Mouse (Mus musculus): ENCODE measurements around the gene Ripor1.
A peak's percentile ranks its signal among the peaks of the same experiment; 100 is the strongest.

The Ripor1 gene

GRCm38 (mm10) chr8:105606189-105607023 is 1.4 kb downstream of the Ripor1 start:
- DNase-seq (ENCODE audit: low spot score), result peak; percentile 82

- DNase-seq (ENCODE audit: low spot score), result no peak
These were observed 2.0 kb downstream of the Ripor1 start for GRCm38 (mm10) chr8:105607062-105607461.

GRCm38 (mm10) chr8:105607684-105608083 is 2.6 kb downstream of the Ripor1 start:
- peak; percentile 60 for DNase-seq (ENCODE audit: low spot score)

- no peak for DNase-seq (ENCODE audit: low spot score)
These were observed 4.3 kb downstream of the Ripor1 start for GRCm38 (mm10) chr8:105609355-105609754.

DNA sequence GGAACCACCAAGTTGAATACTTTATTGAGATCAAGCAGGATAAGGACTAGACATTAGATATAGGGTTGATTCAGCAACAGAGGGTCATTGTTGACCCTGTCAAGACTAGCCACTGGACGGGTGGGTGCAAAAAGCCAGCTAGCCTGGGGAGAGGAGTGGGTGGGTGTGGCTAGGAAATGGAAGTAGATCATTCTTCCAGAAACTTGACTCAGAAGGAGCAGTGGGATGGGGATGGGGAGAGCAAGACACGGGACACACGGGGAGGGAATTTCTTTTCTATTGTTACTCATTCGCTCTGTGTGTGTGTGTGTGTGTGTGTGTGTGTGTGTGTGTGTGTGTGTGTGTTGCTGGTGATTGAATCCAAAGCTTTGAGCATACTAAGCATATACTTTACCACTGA is 4.7 kb downstream of the Ripor1 start:
- no peak for DNase-seq (ENCODE audit: low spot score)

DNA sequence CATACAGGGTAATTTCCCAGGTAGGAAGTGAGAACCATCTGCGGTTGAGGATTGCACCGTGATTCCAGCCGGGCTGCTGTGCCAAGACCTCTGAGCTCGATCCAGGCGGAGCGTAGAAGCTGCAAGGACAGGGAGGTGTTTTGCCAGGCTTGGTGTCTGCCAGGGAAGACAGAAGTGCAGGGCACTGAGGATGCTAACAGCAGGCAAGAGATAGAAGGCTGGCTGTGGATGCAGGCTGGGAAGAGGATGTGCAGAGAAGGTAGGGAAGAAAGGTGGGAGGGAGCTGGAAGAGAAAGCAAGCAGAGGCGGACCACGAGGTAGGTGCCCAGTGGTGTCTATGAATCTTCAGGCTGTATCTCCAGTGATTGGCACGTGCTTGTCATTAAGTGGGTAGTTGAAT is 6.8 kb downstream of the Ripor1 start:
- DNase-seq (ENCODE audit: low spot score), result no peak

DNA sequence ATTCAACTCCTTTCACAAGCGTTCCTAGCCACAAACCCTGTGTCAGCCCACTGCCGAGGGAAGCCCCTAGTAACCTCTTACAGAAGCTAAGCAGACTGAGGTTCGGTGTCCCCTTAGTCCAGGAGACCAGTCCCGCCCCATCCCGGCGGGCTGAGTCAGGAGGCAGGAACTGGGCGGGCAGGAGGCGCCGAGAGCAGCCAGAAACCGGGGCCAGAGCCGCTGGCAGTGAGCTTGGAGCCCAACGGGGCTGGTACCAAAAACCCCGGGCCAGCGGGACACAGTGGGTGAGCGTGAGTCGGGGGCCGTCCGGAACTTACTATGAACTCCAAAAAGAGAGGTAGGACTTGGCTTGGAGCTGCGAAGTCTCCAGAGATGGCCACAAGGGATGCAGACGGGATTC is 8.0 kb downstream of the Ripor1 start:
- DNase-seq (ENCODE audit: low spot score), result peak; percentile 53

DNA sequence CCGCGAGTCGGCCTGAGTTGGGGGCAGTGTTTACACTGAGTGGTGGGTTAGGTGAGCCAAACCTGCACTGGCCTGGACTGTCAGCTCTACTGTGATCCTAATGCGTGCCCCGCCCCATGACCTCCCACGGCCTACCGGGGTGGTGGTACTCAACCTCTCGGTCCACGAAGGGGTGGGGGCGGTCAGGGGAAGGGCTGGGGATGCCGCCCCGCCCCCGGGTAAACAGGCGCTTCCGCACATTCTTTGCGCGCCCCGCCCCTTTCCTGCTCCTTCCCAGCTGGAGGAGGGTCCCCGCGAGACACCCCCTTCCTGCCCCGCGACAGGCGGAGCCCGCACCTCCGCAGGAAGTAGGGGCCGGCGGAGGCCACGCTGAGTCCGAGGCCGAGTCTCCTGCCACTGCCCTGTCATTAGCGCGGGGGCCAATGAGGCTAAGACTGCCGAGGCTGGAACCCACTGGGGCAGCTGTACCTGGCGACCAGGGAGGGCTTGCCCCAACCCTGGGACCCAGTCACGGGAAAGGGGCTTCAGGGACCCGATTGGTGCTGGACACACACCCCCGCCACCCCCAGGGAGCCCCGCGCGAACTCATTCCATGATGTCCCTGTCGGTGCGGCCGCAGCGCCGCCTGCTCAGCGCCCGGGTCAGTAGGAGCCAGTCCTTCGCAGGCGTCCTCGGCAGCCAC is 8.9 kb downstream of the Ripor1 start:
- DNase-seq (ENCODE audit: low spot score), result peak; percentile 79

- DNase-seq (ENCODE audit: low spot score), result no peak
These were observed 10.9 kb downstream of the Ripor1 start for GRCm38 (mm10) chr8:105615942-105616341.

DNA sequence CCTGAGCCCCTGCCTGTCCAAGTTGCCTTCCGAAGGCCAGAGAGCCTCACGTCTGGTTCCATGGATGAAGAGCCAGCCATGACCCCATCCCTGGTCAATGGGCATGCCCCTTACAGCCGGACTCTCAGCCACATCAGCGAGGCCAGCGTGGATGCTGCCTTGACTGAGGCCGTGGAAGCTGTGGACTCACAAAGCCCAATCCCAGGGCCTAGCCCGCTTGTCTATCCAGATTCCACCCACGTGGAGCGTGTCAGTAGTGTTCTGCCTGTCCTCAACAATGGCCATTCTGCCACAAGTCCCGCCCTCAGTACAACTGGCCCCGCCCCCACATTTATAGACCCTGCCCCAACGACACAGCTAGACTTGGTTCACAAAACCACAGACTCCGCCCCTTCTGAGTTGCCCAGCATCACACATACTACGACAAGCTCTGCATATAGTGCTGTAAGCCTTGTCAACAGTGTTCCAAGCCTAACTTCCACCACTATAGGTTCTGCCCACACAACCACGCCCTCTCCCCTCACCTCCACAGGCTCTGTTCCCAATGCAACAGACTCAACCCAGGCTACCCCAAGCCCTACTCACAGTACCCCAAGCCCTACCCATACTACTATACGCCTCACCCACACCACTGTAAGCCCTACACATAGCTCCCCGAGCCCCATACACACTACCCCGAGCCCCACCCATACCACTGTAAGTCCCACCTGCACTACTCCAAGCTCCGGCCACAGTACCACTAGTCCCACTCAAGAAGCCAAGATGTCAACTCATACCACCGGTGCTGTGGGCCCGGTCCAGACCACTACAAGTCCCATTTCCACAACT is 12.6 kb downstream of the Ripor1 start:
- DNase-seq (ENCODE audit: low spot score), result peak; percentile 57

DNA sequence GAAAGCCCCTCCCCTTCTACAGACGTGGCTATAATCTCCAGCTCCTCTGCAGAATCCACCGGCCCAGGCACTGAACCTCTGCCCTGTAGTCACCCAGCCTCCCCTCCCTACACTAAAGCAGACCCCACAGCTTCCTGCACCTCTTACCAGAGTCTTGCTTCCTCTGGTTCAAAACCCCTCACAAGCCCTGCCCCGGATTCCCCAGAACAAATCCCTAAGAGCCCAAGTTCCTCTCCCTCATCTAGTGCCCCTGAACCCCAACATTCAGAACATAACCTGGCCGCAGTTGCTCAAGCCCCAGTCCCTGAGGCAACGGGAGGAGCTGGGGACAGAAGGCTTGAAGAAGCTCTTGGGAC is 13.2 kb downstream of the Ripor1 start:
- no peak for DNase-seq (ENCODE audit: low spot score)

DNA sequence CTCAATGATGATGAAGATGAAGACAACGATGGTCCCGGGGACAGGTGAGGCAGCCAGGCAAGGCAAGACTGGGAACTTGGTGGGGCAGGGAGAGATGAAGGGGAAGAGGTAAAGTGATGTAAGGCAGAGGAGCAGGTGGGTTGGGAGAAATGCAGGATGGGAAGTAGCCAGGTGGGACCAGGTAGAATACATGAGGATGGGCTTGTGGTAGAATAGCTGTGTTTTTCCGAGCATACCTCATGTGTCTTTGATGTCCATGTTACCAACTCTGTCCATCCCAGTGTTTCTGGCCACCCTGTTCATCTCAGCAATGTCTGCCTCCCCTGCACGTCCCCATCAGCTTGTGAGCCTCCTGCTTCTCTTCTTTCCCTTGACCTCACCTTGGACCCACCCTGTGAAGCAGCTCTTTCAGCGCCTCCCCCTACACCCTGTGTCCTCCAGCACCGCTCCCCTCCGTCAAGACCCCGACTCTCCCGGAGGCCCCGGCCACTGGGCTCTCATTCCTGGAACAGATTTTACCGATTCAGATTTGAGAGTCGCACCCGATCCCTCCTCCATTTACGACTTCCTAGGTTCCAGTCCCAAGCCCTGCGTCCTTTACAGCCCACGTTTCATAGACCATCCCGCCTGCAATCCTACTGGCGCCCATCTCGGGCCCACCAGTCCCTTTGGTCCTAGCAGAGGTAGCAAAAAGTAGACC is 14.0 kb downstream of the Ripor1 start:
- DNase-seq (ENCODE audit: low spot score), result no peak

DNA sequence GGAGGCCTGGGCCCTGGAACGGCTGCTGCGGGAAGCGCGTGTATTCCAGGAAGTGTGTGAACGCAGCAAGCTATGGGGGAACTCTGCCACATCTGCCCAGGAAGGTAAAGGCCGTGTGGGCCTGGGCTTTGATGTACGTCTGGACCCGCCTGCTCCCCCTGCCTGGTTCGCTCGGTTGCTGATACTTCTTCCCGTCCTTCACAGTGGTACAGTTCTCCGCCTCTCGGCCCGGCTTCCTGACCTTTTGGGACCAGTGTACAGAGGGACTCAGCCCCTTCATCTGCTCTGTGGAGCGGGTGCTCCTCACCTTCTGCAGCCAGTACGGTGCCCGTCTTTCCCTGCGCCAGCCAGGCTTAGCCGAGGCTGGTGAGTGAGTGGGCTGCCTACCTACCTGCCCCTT is 15.2 kb downstream of the Ripor1 start:
- DNase-seq (ENCODE audit: low spot score), result no peak

- DNase-seq (ENCODE audit: low spot score), result no peak
These were observed 16.1 kb downstream of the Ripor1 start for GRCm38 (mm10) chr8:105620946-105621720.

GRCm38 (mm10) chr8:105621841-105622240 is 16.8 kb downstream of the Ripor1 start:
- no peak for DNase-seq (ENCODE audit: low spot score)

DNA sequence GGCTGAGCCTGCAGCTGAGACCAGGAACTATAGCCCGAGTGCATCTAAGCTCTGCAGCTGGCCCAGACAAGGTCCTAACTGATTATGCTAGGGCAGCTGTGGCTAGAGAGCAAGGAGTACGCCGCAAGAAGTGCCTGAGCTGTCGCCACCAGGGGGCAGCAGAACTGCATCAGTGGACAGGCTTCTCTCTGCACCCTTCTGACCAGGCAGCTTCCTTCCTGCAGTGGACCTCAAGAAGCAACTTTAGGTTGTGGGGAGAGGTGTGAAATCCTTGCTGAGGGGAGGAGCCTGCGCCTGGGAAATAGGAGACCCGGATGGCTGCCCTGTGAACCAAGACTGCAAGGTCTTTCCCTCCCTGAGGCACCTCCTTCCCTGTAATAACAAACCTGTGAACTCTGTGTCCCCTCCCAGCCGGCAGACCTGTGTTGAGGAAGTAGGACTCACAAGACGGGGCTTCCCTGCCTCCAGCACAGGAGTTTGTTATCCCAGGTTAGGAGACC is 17.4 kb downstream of the Ripor1 start:
- DNase-seq (ENCODE audit: low spot score), result peak; percentile 97

DNA sequence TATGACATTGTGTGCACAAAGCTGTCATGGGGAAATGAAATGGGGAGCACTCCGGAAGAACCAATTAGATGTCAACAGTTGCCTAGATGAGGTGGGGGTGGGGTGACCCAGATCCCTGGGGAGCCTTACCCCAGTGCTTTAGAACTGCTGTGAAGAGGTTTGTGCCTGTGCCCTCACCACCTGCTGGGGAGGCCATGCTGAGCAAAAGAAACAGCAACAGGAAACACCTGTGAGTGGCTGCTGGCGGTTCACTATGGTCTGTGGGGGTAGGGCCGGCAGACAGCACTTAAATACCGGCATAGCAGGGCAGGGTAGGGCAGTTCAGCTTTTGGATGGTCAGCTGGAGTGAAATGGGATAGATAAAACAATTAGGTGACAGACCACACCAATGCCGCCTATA is 18.1 kb downstream of the Ripor1 start:
- DNase-seq (ENCODE audit: low spot score), result no peak

DNA sequence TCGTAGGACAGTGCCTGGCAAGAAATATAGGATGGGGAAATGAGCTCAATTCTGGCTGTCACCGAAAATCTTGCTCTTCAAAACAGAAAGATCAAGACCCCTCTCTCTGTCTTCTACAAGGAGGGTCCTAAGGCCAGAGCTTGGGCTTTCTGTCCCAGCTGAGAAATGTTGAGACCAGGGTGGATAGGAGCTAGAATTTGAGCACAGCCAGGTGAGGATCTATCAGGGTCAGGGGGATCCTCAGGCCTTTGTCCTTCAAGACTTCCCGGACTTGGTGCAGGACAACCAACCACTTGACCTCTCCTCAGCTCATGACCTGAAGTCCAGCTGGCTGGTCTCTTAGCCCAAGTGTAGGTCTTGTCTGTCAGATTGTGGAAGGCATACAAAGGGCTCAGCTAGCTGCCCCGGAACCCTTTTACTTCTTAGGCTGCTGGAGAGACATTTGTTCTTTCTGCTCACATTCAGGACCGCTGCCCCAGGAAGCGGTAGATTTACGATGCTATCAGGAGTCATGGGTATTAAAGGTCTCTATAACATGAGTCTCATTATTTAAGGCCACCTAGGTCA is 18.7 kb downstream of the Ripor1 start:
- DNase-seq (ENCODE audit: low spot score), result no peak

GRCm38 (mm10) chr8:105624401-105624800 is 19.3 kb downstream of the Ripor1 start:
- no peak for DNase-seq (ENCODE audit: low spot score)

GRCm38 (mm10) chr8:105624831-105625230 is 19.8 kb downstream of the Ripor1 start:
- no peak for DNase-seq (ENCODE audit: low spot score)

GRCm38 (mm10) chr8:105626086-105626485 is 21.0 kb downstream of the Ripor1 start:
- DNase-seq (ENCODE audit: low spot score), result no peak

All from testis, postnatal 10 days (tissue).